Mouse (Mus musculus): ENCODE data around the gene Zbtb20. TPM values are rescaled to one million over a fixed set of nuclear protein-coding genes. Genes with fewer than 3 reads are reported as not detected.

Gene Zbtb20
- polyA plus RNA-seq, 1 experiment from 2014 or later: 47.6 TPM

- Histone ChIP-seq H3K27me3 (no peaks in the 10 kb centered on the region), H3K9me3 (replicated peaks) (no peaks in the 10 kb centered on the region), H3K4me2 (no peak overlapping the region), H3K9ac (no peak overlapping the region), H3K27ac (peak overlapping the region; percentile 1; the same call in 1 of the 2 replicates), H3K4me1 (replicated peaks) (peaks cover 18% of the 10 kb centered on the region), H3K4me3 (no peak overlapping the region), H3K36me3 (no peaks in the 10 kb centered on the region)
- peak; percentile 31; the same call in 1 of the 2 replicates for ATAC-seq (replicated peaks; ENCODE audit: insufficient number of reproducible peaks, insufficient read depth, low FRiP score, low read depth)
- WGBS: 40% methylated on average over 2 of the region's 2 CpGs
Measured at GRCm38 (mm10) chr16:43407594-43408142, 532.0 kb downstream of the Zbtb20 start.

GRCm38 (mm10) chr16:43408622-43409021 is 532.9 kb downstream of the Zbtb20 start:
- no peaks in the 10 kb centered on the region for H3K9me3 ChIP-seq (replicated peaks)
- no peak overlapping the region for H3K4me3 ChIP-seq
- no peaks in the 10 kb centered on the region for H3K27me3 ChIP-seq
- peaks cover 18% of the 10 kb centered on the region for H3K4me1 ChIP-seq (replicated peaks)
- no peak overlapping the region for H3K4me2 ChIP-seq
- no peak for ATAC-seq (replicated peaks; ENCODE audit: insufficient number of reproducible peaks, insufficient read depth, low FRiP score, low read depth)
- WGBS: 85% methylated on average over 5 of the region's 5 CpGs
- H3K36me3 ChIP-seq: no peaks in the 10 kb centered on the region
- no peak overlapping the region for H3K27ac ChIP-seq
- no peak overlapping the region for H3K9ac ChIP-seq

GRCm38 (mm10) chr16:43409108-43409909 is 533.6 kb downstream of the Zbtb20 start:
- no peak overlapping the region for H3K27ac ChIP-seq
- no peak for ATAC-seq (replicated peaks; ENCODE audit: insufficient number of reproducible peaks, insufficient read depth, low FRiP score, low read depth)
- H3K4me1 ChIP-seq (replicated peaks): peaks cover 18% of the 10 kb centered on the region
- no peaks in the 10 kb centered on the region for H3K9me3 ChIP-seq (replicated peaks)
- H3K4me3 ChIP-seq: no peak overlapping the region
- no peak overlapping the region for H3K4me2 ChIP-seq
- H3K27me3 ChIP-seq: no peaks in the 10 kb centered on the region
- WGBS: 83% methylated on average over 4 of the region's 4 CpGs
- H3K9ac ChIP-seq: no peak overlapping the region
- H3K36me3 ChIP-seq: no peaks in the 10 kb centered on the region

- H3K9me3 ChIP-seq (replicated peaks): no peaks in the 10 kb centered on the region
- H3K27me3 ChIP-seq: no peaks in the 10 kb centered on the region
- WGBS: 74% methylated on average over 12 of the region's 12 CpGs
- no peaks in the 10 kb centered on the region for H3K36me3 ChIP-seq
- no peak for ATAC-seq (replicated peaks; ENCODE audit: insufficient number of reproducible peaks, insufficient read depth, low FRiP score, low read depth)
- H3K4me1 ChIP-seq (replicated peaks): peaks cover 18% of the 10 kb centered on the region
- no peak overlapping the region for H3K27ac ChIP-seq
- no peak overlapping the region for H3K9ac ChIP-seq
- H3K4me2 ChIP-seq: no peak overlapping the region
- H3K4me3 ChIP-seq: no peak overlapping the region
Measured at GRCm38 (mm10) chr16:43409910-43410612, 534.4 kb downstream of the Zbtb20 start.

- 76% methylated on average over 7 of the region's 7 CpGs for WGBS
- Histone ChIP-seq H3K4me1 (replicated peaks) (peaks cover 18% of the 10 kb centered on the region), H3K4me3 (no peak overlapping the region), H3K36me3 (no peaks in the 10 kb centered on the region), H3K9me3 (replicated peaks) (no peaks in the 10 kb centered on the region), H3K27ac (no peak overlapping the region), H3K9ac (no peak overlapping the region), H3K4me2 (no peak overlapping the region), H3K27me3 (no peaks in the 10 kb centered on the region)
- ATAC-seq (replicated peaks; ENCODE audit: insufficient number of reproducible peaks, insufficient read depth, low FRiP score, low read depth): no peak
Measured at GRCm38 (mm10) chr16:43410613-43410974, 534.9 kb downstream of the Zbtb20 start.

- Histone ChIP-seq H3K9ac (no peak overlapping the region), H3K36me3 (no peaks in the 10 kb centered on the region), H3K4me3 (no peak overlapping the region)
Measured at GRCm38 (mm10) chr16:43415864-43416263, 540.2 kb downstream of the Zbtb20 start.

GRCm38 (mm10) chr16:43419923-43420322 is 544.2 kb downstream of the Zbtb20 start:
- 51% methylated on average over 2 of the region's 2 CpGs for WGBS
- Histone ChIP-seq H3K9ac (no peak overlapping the region), H3K4me3 (no peak overlapping the region), H3K4me1 (replicated peaks) (no peaks in the 10 kb centered on the region), H3K4me2 (no peak overlapping the region), H3K36me3 (no peaks in the 10 kb centered on the region), H3K9me3 (replicated peaks) (no peaks in the 10 kb centered on the region), H3K27me3 (no peaks in the 10 kb centered on the region), H3K27ac (no peak overlapping the region)
- no peak for ATAC-seq (replicated peaks; ENCODE audit: insufficient number of reproducible peaks, insufficient read depth, low FRiP score, low read depth)

More at GRCm38 (mm10) chr16:43415864-43416263, 540.2 kb downstream of the Zbtb20 start:
- no peaks in the 10 kb centered on the region for H3K27me3 ChIP-seq
- no peak overlapping the region for H3K4me2 ChIP-seq
- WGBS: 65% methylated on average over 4 of the region's 4 CpGs
- no peaks in the 10 kb centered on the region for H3K4me1 ChIP-seq (replicated peaks)
- no peak for ATAC-seq (replicated peaks; ENCODE audit: insufficient number of reproducible peaks, insufficient read depth, low FRiP score, low read depth)
- no peaks in the 10 kb centered on the region for H3K9me3 ChIP-seq (replicated peaks)
- no peak overlapping the region for H3K27ac ChIP-seq

- 87% methylated on average over 2 of the region's 2 CpGs for WGBS
- ATAC-seq (replicated peaks; ENCODE audit: insufficient number of reproducible peaks, insufficient read depth, low FRiP score, low read depth): no peak
Measured at GRCm38 (mm10) chr16:43428955-43429354, 553.3 kb downstream of the Zbtb20 start.

GRCm38 (mm10) chr16:43430030-43430429 is 554.3 kb downstream of the Zbtb20 start:
- no peak overlapping the region for H3K27ac ChIP-seq
- H3K9me3 ChIP-seq (replicated peaks): no peaks in the 10 kb centered on the region
- WGBS: 68% methylated on average over 4 of the region's 4 CpGs
- no peaks in the 10 kb centered on the region for H3K27me3 ChIP-seq
- no peak overlapping the region for H3K9ac ChIP-seq
- ATAC-seq (replicated peaks; ENCODE audit: insufficient number of reproducible peaks, insufficient read depth, low FRiP score, low read depth): no peak
- H3K4me2 ChIP-seq: no peak overlapping the region
- 0 out of 2 replicates have a peak, but pooled peaks cover 3% of the 10 kb centered on the region for H3K4me1 ChIP-seq (replicated peaks)
- H3K4me3 ChIP-seq: no peak overlapping the region
- H3K36me3 ChIP-seq: no peaks in the 10 kb centered on the region

More at GRCm38 (mm10) chr16:43428955-43429354, 553.3 kb downstream of the Zbtb20 start:
- Histone ChIP-seq H3K36me3 (no peaks in the 10 kb centered on the region), H3K4me2 (no peak overlapping the region), H3K9ac (no peak overlapping the region), H3K4me1 (replicated peaks) (0 out of 2 replicates have a peak, but pooled peaks cover 3% of the 10 kb centered on the region), H3K4me3 (no peak overlapping the region), H3K9me3 (replicated peaks) (no peaks in the 10 kb centered on the region), H3K27ac (no peak overlapping the region), H3K27me3 (no peaks in the 10 kb centered on the region)

GRCm38 (mm10) chr16:43431514-43432371 is 556.1 kb downstream of the Zbtb20 start:
- no peaks in the 10 kb centered on the region for H3K36me3 ChIP-seq
- peak overlapping the region; percentile 26; the same call in 1 of the 2 replicates for H3K4me2 ChIP-seq
- no peak for ATAC-seq (replicated peaks; ENCODE audit: insufficient number of reproducible peaks, insufficient read depth, low FRiP score, low read depth)
- H3K4me3 ChIP-seq: no peak overlapping the region
- no peaks in the 10 kb centered on the region for H3K27me3 ChIP-seq
- no peak overlapping the region for H3K9ac ChIP-seq
- H3K9me3 ChIP-seq (replicated peaks): no peaks in the 10 kb centered on the region
- 0 out of 2 replicates have a peak overlapping the region, but pooled peaks have one; percentile 5 for H3K27ac ChIP-seq
- WGBS: 46% methylated on average over 5 of the region's 5 CpGs
- 0 out of 2 replicates have a peak, but pooled peaks cover 3% of the 10 kb centered on the region for H3K4me1 ChIP-seq (replicated peaks)

All from heart, embryonic 15.5 days (tissue).